Mouse (Mus musculus) bone marrow, adult 2 months (tissue): ENCODE data around the gene AU018091.

ENCODE experiments used
- CTCF ChIP-seq: fragments of 200-500 bp; IDR thresholded peaks from 2 replicates; pipeline ENCODE4 v1.5.1; 2011; ENCODE audit warnings: low read length, control low read depth; ENCODE audit not compliant: control insufficient read depth, insufficient read depth
- POLR2A ChIP-seq: fragments of 200-500 bp; IDR thresholded peaks from 2 replicates; pipeline ENCODE4 v1.6.1; 2011; ENCODE audit warnings: low read depth, mild to moderate bottlenecking, control low read depth, low read length, borderline replicate concordance; ENCODE audit not compliant: control insufficient read depth

DNA sequence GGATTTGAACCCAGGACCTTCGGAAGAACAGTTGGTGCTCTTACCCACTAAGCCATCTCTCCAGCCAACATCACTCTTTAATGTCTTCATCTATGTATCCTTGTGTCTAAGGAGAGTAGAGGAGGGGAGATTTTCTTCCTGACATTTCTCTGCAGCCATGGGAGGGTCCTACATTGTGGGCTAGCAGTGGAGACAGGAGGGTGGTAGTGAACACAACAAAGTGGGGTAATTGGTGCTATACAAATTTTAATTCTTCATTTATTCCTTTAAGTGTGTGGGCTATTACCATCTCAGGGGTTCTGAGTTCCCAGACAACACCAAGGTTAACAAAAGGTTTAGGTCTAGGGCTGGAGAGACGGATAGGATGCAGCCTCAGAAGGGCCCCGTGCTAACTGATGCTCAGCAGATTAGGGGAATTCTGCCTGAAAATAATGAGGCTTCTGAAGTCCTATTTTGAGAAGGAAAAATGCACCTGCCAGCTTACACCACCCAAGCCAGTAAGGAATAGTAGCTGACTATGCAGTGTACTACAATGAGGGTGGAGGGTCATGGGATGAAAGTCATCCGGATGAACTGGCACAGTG lies 24.1 kb upstream of the AU018091 start:
- TF ChIP-seq CTCF (no peak), POLR2A (no peak)
